Mouse (Mus musculus) brain, embryonic 14.5 days (tissue): Measurements from ENCODE around the gene Prpf8. TPM values are rescaled to one million over a fixed set of nuclear protein-coding genes. Genes with fewer than 3 reads are reported as not detected.

Experiments used
- DNase-seq: peaks from one replicate; pipeline ENCODE4 v3.0.0-alpha.2; 2011; ENCODE audit warnings: low read depth
- CTCF ChIP-seq: fragments of 200-500 bp; IDR thresholded peaks from 2 replicates; pipeline ENCODE4 v1.5.1; 2012; ENCODE audit warnings: inconsistent platforms, mild to moderate bottlenecking, moderate library complexity, borderline replicate concordance; ENCODE audit not compliant: insufficient read depth, insufficient read length; ENCODE audit errors: extremely low read depth
- POLR2A ChIP-seq: fragments of 200-500 bp; IDR thresholded peaks from 2 replicates; pipeline ENCODE4 v1.6.1; 2012; ENCODE audit warnings: mild to moderate bottlenecking, inconsistent platforms, borderline replicate concordance; ENCODE audit not compliant: poor library complexity, insufficient read depth, insufficient read length, severe bottlenecking; ENCODE audit errors: extremely low read depth
- polyA plus RNA-seq: library from polyadenylated mRNA; depleted of rRNA; stranded (reverse); fragments of >200 nt; gene quantifications from 2 replicates; pipeline ENCODE4 v1.2.3, GENCODE M21; 2012

Prpf8 gene
- polyA plus RNA-seq, 1 experiment, result 156 TPM

DNA sequence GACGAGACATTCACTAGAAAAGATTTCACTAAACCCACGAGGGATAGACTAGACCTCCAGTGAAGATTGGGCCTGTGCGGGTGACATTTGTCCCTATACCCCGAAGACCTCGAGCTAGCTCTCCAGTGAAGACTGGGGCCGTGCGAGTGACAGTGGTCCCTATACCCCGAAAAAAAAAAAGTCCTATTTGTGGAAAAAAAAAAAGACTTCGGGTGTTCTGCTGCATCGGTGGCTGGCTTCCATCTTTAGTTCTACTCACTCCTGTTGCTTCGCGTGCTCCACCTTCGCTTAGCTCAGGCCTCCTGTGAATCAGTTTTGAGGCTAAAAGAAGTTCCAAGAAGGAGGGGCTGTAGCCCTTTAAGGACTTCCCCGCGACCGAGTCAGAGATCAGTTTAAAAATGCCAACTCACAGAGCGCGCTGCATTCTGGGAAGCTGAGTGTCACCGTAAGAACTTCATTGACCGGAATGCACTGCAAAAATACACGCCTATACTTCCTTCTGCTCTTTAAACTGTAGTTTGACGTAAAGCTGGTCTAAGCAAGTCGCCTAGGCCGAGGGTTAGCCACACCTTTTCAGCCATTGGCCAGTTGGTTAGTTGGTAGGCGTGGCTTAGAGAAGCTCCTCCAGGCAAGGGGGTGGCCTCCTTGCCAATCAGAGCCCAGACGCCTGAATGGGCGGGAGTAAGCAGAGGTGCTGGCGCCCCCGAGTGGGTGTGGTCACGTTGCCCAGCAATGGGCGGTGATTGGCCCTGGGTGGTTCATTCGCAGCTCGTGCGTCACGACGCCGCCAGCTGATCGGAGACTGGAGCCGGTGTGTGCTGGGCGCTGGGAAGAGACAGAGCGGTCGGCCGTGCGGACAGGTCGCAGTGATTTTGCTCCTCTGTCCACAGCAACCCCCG, 25.5 kb upstream of the Prpf8 start, which contains the start of gene Tlcd2:
Tlcd2 (plus strand) TSS at position 872 of the 899 bp plus-strand sequence.
- TF ChIP-seq CTCF, result no peak
- TF ChIP-seq POLR2A, result peak; percentile 55; the same call in 1 of the 2 replicates
- DNase-seq, result peak; percentile 100

DNA sequence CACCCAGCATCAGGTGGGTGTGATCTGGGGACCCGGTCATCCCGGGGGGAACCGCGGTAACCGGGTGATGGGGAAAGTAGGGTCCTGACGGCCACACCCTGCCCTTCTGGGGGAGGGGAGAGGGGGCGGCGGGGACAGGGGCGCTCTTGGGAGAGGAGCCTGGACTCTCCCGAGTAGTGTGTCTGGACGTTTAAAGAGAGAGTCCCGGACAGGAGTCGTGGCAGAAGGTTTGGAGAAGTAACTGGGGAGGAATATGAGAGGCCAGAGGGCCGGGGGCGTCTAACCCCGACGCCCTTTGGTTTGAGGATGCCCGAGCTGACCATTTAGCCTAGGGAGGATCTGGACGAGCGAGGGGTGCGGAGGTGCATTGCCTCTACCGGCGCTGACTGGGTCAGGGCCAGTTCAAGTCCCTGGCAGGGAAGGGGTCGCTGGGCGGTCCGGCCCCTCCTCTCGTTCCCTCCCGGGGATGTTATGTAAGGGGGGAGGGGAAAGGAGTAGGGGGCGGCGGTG, 24.8 kb upstream of the Prpf8 start:
- no peak for TF ChIP-seq POLR2A
- TF ChIP-seq CTCF, result no peak
- DNase-seq, result no peak

DNA sequence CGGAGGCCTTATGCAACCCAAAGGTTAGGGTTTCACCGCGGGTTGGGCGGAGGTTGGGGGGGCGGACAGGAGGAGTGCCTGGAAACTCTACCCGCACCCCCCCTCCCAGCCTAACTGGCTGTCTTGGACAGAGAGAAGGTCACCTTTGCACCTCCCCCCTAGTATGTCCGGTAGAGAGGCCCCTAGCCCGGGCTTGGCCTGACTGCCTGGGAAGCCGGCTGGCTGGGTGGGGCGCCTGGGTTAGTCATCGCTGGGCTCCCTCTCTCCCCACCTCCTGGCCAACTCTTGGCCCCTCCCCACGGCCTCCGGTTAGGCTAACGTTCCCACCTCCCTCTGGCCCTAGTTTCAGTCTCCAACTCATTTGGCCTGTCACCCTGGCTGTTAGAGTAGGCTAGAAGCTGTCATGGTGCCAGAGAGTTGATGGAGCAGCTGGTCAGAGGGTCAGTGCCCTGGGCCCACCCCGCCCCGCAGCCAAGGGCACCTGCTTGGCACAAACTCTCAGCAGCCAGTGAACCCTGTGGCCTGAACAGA, 24.3 kb upstream of the Prpf8 start:
- no peak for DNase-seq
- TF ChIP-seq CTCF (no peak), POLR2A (no peak)

DNA sequence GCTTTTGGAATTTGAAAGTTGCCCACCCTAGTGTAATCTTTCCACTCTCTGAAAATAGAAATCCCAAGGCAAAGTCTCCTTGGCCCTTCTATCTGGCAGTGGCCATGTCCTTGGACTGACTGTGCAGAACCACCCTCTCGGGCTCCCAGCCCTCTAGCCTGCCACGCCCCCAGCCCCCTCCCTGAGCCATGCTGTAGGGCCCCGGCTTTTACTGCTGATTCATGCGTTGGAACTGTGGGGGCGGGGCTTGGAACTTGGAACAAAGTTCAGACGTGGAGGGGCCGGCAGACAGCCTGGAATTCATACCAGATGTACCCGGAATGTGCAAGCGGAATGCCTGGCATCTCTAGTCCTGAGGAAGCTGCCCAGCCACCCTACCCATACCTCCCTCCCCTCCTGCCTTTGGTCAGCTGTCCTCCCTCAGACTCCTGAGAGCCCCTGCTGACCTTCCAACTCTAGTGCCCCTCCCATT, 23.7 kb upstream of the Prpf8 start:
- peak; percentile 66 for DNase-seq
- TF ChIP-seq CTCF (no peak), POLR2A (no peak)

DNA sequence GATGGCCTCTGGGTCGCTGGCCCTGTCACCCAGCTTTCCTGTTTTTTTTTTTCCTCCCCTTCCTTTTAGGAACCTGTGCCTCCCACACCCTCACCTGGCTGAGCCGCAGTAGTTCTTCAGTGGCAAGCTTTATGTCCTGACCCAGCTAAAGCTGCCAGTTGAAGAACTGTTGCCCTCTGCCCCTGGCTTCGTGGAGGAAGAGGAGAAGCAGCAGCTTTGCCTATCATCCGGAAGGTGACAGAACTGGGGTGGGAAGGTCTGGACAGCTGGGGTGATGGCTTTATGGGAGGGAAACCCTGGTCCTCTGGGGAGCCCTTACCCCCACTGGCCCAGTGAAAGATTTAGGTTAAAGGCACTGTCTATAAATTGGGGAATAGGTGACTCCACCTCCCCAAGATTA, 23.0 kb upstream of the Prpf8 start:
- TF ChIP-seq POLR2A, result no peak
- TF ChIP-seq CTCF, result no peak
- no peak for DNase-seq

DNA sequence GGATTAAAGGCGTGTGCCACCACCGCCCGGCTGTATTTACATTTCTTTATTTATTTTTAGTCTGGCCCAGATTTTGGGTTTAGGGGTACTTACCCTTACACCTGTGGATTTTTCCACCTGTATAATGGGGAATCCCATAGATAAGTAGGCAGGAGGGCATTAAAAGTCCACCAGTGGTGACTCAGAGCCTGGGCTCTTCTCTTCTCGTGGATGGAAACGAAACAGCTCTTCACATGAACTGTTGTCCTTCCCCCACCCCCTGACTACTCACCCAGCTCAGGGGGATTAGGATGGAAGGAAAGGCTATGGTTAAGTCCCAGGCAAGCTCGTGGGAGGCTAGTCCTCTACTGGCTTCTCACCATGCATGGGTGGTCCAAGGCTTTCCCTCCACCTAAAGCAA, 22.2 kb upstream of the Prpf8 start:
- no peak for DNase-seq
- TF ChIP-seq POLR2A (no peak), CTCF (no peak)

DNA sequence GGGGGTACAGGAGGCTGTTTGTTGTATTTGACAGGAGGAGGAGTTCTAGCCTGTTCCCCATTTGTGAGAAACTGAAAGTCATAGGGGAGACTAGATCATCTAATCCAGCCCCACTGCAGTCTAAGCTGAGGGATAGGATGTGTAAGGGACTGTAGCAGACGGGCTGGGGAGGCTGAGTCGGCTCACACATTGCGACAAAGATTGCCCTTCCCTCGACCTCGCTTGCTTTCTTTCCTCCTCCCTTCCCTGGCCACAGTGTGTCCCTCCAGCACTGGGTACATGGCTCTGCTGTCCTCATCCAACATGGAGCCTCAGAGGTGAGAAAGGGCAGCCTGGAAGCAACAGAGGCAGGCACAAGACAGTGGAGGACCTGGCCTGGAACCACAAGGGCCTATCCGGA, 21.6 kb upstream of the Prpf8 start:
- no peak for DNase-seq
- TF ChIP-seq CTCF (no peak), POLR2A (no peak)

DNA sequence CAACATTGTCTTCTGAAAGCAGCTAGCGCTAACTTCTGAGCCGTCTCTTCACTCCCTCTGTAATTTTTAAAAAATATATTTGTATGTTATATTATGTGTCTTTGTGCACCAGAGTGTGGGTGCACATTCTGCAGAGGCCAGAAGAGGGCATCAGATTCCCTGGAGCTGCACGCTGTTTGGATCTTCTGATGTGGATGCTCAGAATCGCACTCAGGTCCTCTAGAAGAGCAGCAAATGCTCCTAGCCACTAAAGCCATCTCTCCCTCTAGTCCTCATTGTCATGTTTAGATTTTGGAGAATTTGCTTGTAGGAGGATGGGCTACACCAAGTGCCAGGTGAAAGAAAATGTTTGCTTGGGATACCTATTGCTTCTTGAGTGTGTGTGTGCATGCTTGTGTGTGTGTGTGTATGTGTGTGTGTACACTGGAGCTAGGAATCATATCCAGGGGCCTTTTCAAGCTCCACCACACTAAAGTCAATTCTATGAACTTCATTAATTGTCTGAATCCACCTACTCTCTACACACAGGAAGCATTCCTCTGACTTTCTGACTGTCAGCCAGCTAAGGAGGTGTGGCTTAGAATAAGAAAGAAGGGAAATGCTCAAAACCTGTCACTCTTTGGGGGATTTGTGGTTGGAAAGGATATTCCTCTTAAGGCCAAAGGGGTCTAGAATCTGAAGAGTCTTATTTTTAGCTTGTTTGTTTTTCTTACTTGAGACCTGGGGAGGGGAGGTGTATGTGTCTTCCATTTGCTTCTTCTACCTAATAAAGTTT, 19.7 kb upstream of the Prpf8 start:
- no peak for DNase-seq
- TF ChIP-seq POLR2A (no peak), CTCF (no peak)

DNA sequence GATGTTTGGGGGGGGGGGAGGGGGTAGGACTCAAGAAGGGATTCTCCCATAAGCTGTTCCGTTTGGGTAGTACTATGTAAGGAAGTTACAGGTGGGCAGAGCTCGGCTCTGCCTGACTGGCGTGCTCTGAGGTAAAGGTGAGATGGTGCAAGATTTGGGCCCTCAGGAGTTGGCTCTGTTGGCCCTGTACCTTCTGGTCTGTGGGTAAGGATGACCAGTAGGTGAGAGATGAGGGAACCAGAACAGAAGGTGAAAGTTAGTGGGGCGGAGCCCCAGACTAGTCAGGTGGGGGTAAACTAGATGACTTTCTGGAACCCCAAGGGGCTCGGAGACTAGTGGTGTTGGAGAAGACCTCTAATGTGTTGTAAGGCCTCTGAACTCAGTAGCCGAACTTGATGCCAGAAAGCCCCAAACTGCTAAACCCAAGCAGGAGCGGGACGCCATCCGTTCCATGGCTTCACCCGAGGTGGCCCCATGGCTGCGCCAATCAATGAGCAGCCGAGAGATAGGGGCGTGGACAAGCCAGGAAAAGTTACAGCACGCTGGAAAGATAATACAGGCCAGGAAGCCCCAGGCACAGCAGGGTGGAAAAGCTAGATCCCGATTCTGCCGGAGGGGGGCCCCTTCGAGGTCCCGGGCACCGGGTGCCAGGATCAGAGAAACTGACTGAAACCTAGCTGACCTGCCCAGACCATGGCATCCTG, 19.0 kb upstream of the Prpf8 start:
- TF ChIP-seq CTCF (no peak), POLR2A (no peak)
- no peak for DNase-seq

DNA sequence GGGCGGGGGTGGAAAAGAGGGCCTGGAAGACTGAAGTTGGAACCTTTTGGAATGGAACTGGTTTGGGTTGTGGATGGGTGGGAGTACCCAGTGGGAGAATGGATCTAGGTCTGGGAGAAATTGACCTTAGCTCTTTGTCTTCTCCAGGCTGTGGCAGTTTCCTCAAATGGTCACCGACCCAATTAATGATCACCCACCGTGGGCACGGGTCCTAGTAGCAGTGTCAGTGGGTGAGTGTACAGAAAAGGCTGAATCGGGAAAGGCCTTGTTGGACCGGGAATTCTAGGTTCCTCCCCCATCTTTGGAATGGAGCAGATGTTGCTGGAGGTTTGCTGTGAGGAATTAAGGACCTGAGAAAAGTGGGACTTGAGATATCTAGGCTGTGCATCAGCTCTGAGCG, 18.2 kb upstream of the Prpf8 start:
- TF ChIP-seq POLR2A (no peak), CTCF (no peak)
- no peak for DNase-seq
